Mouse (Mus musculus) neural tube, embryonic 14.5 days (tissue): ENCODE results near the gene Gnb4. TPM values are rescaled to one million over a fixed set of nuclear protein-coding genes. Genes with fewer than 3 reads are reported as not detected.

Source experiments
- ATAC-seq: fragments of 200-750 bp; cut with Nextera tagmentation; 2 replicates; pipeline ENCODE4 v1.8.0; 2017; ENCODE audit warnings: low read depth, mild to moderate bottlenecking, moderate TSS enrichment, moderate library complexity
- H3K27ac ChIP-seq: fragments of 300-500 bp; sonication (generic); 2 replicates; pipeline ENCODE4 v1.5.1; 2014; ENCODE audit warnings: low read depth, mild to moderate bottlenecking, control low read depth, low read length, moderate library complexity, mixed read lengths
- H3K27me3 ChIP-seq: fragments of 300-500 bp; sonication (generic); 2 replicates; pipeline ENCODE4 v1.6.1; 2014; ENCODE audit warnings: low read length; ENCODE audit not compliant: control insufficient read depth, insufficient read depth
- H3K36me3 ChIP-seq: fragments of 300-500 bp; sonication (generic); 2 replicates; pipeline ENCODE4 v1.6.1; 2014; ENCODE audit warnings: low read length, mixed read lengths; ENCODE audit not compliant: control insufficient read depth, insufficient read depth
- H3K4me1 ChIP-seq: fragments of 300-500 bp; sonication (generic); 2 replicates; pipeline ENCODE4 v1.6.1; 2014; ENCODE audit warnings: low read length; ENCODE audit not compliant: control insufficient read depth, insufficient read depth
- H3K4me2 ChIP-seq: fragments of 300-500 bp; sonication (generic); 2 replicates; pipeline ENCODE4 v1.6.1; 2014; ENCODE audit warnings: mild to moderate bottlenecking, low read depth, low read length, control low read depth
- H3K4me3 ChIP-seq: fragments of 300-500 bp; sonication (generic); 2 replicates; pipeline ENCODE4 v1.5.1; 2014; ENCODE audit warnings: low read depth, low read length, control low read depth, mixed read lengths
- H3K9ac ChIP-seq: fragments of 300-500 bp; sonication (generic); replicated peaks from 2 replicates; pipeline ENCODE4 v1.6.1; 2014; ENCODE audit warnings: low read depth, mild to moderate bottlenecking, control low read depth, low read length, mixed read lengths
- H3K9me3 ChIP-seq: fragments of 300-500 bp; sonication (generic); 2 replicates; pipeline ENCODE4 v1.6.1; 2016; ENCODE audit warnings: low read length; ENCODE audit not compliant: control insufficient read depth
- WGBS: fragments of 180-500 bp; shearing (Covaris S2); extraction: QIAGEN DNeasy Blood & Tissue Kit; methylation state at CpG from one replicate; pipeline ENCODE4 v1.1.7; 2014; 5-methylcytosine and 5-hydroxymethylcytosine counted together
- polyA plus RNA-seq: library from polyadenylated mRNA; unstranded; fragments of >200 nt; fragmentation: Nextera tagmentation; extraction: Ambion mirVana; gene quantifications from 2 replicates; pipeline ENCODE4 v1.2.1, GENCODE M21; 2014

Gnb4 gene
- polyA plus RNA-seq, 1 experiment from 2014 or later: 98.5 TPM

- no peak overlapping the region for H3K4me2 ChIP-seq
- no peaks in the 10 kb centered on the region for H3K27me3 ChIP-seq
- WGBS: 93% methylated on average over 1 of the region's 1 CpGs
- no peaks in the 10 kb centered on the region for H3K9me3 ChIP-seq
- H3K4me3 ChIP-seq: no peak overlapping the region
- no peaks in the 10 kb centered on the region for H3K36me3 ChIP-seq
- no peak for ATAC-seq
- no peak overlapping the region for H3K27ac ChIP-seq
- H3K4me1 ChIP-seq: no peaks in the 10 kb centered on the region
- H3K9ac ChIP-seq: no peak overlapping the region
Observed at GRCm38 (mm10) chr3:32621658-32622057, 5.3 kb upstream of the Gnb4 start.

GRCm38 (mm10) chr3:32617053-32617642 lies 763 bp upstream of the Gnb4 start:
- H3K4me3 ChIP-seq: peak overlapping the region; percentile 54
- peak overlapping the region; percentile 48 for H3K4me2 ChIP-seq
- H3K27me3 ChIP-seq: no peaks in the 10 kb centered on the region
- H3K4me1 ChIP-seq: no peaks in the 10 kb centered on the region
- H3K36me3 ChIP-seq: no peaks in the 10 kb centered on the region
- 15% methylated on average over 16 of the region's 16 CpGs for WGBS
- H3K9ac ChIP-seq: peak overlapping the region; percentile 74
- peak; percentile 19; the same call in 1 of the 2 replicates for ATAC-seq
- peak overlapping the region; percentile 63 for H3K27ac ChIP-seq
- H3K9me3 ChIP-seq: no peaks in the 10 kb centered on the region

GRCm38 (mm10) chr3:32616006-32616330 lies 417 bp downstream of the Gnb4 start:
- H3K9ac ChIP-seq: peak overlapping the region; percentile 74
- no peaks in the 10 kb centered on the region for H3K9me3 ChIP-seq
- no peaks in the 10 kb centered on the region for H3K36me3 ChIP-seq
- WGBS: 30% methylated on average over 5 of the region's 14 CpGs
- peak overlapping the region; percentile 63; the same call in 1 of the 2 replicates for H3K27ac ChIP-seq
- peak overlapping the region; percentile 48 for H3K4me2 ChIP-seq
- ATAC-seq: no peak
- H3K4me3 ChIP-seq: peak overlapping the region; percentile 54
- no peaks in the 10 kb centered on the region for H3K4me1 ChIP-seq
- no peaks in the 10 kb centered on the region for H3K27me3 ChIP-seq

- no peak overlapping the region for H3K9ac ChIP-seq
- H3K4me3 ChIP-seq: peak overlapping the region; percentile 54; the same call in 1 of the 2 replicates
- 78% methylated on average over 5 of the region's 5 CpGs for WGBS
- no peaks in the 10 kb centered on the region for H3K4me1 ChIP-seq
- H3K9me3 ChIP-seq: no peaks in the 10 kb centered on the region
- H3K27me3 ChIP-seq: no peaks in the 10 kb centered on the region
- no peak overlapping the region for H3K27ac ChIP-seq
- peak overlapping the region; percentile 48 for H3K4me2 ChIP-seq
- ATAC-seq: no peak
- no peaks in the 10 kb centered on the region for H3K36me3 ChIP-seq
Observed at GRCm38 (mm10) chr3:32615376-32615775, 1.0 kb downstream of the Gnb4 start.

GRCm38 (mm10) chr3:32614786-32615185 lies 1.6 kb downstream of the Gnb4 start:
- no peaks in the 10 kb centered on the region for H3K9me3 ChIP-seq
- H3K27ac ChIP-seq: no peak overlapping the region
- no peak for ATAC-seq
- H3K4me3 ChIP-seq: no peak overlapping the region
- no peak overlapping the region for H3K9ac ChIP-seq
- 72% methylated on average over 2 of the region's 2 CpGs for WGBS
- H3K36me3 ChIP-seq: no peaks in the 10 kb centered on the region
- no peaks in the 10 kb centered on the region for H3K27me3 ChIP-seq
- H3K4me1 ChIP-seq: no peaks in the 10 kb centered on the region
- 0 out of 2 replicates have a peak overlapping the region, but pooled peaks have one; percentile 4 for H3K4me2 ChIP-seq

- no peak overlapping the region for H3K4me3 ChIP-seq
- H3K9me3 ChIP-seq: no peaks in the 10 kb centered on the region
- WGBS: 78% methylated on average over 11 of the region's 11 CpGs
- no peak overlapping the region for H3K9ac ChIP-seq
- no peaks in the 10 kb centered on the region for H3K4me1 ChIP-seq
- H3K27ac ChIP-seq: no peak overlapping the region
- no peaks in the 10 kb centered on the region for H3K36me3 ChIP-seq
- no peak overlapping the region for H3K4me2 ChIP-seq
- no peaks in the 10 kb centered on the region for H3K27me3 ChIP-seq
- ATAC-seq: no peak
Observed at GRCm38 (mm10) chr3:32611606-32612170, 4.7 kb downstream of the Gnb4 start.

- Histone ChIP-seq H3K4me1 (no peaks in the 10 kb centered on the region), H3K36me3 (no peaks in the 10 kb centered on the region), H3K27me3 (no peaks in the 10 kb centered on the region), H3K9me3 (no peaks in the 10 kb centered on the region), H3K4me3 (no peak overlapping the region), H3K4me2 (no peak overlapping the region), H3K9ac (no peak overlapping the region), H3K27ac (no peak overlapping the region)
- WGBS: 30% methylated on average over 7 of the region's 7 CpGs
- peak; percentile 76 for ATAC-seq
Observed at GRCm38 (mm10) chr3:32610560-32610959, 5.8 kb downstream of the Gnb4 start.

- H3K4me3 ChIP-seq: no peak overlapping the region
- no peaks in the 10 kb centered on the region for H3K27me3 ChIP-seq
- H3K9ac ChIP-seq: no peak overlapping the region
- no peaks in the 10 kb centered on the region for H3K9me3 ChIP-seq
- H3K4me1 ChIP-seq: no peaks in the 10 kb centered on the region
- no peaks in the 10 kb centered on the region for H3K36me3 ChIP-seq
- no peak overlapping the region for H3K27ac ChIP-seq
- no peak overlapping the region for H3K4me2 ChIP-seq
- 97% methylated on average over 4 of the region's 4 CpGs for WGBS
- ATAC-seq: peak; percentile 35; the same call in 1 of the 2 replicates
Observed at GRCm38 (mm10) chr3:32609233-32609632, 7.2 kb downstream of the Gnb4 start.

- no peak overlapping the region for H3K9ac ChIP-seq
- 94% methylated on average over 10 of the region's 10 CpGs for WGBS
- no peaks in the 10 kb centered on the region for H3K27me3 ChIP-seq
- no peaks in the 10 kb centered on the region for H3K9me3 ChIP-seq
- ATAC-seq: no peak
- H3K4me1 ChIP-seq: no peaks in the 10 kb centered on the region
- no peaks in the 10 kb centered on the region for H3K36me3 ChIP-seq
- H3K4me2 ChIP-seq: no peak overlapping the region
- H3K4me3 ChIP-seq: no peak overlapping the region
- no peak overlapping the region for H3K27ac ChIP-seq
Observed at GRCm38 (mm10) chr3:32601055-32601454, 15.3 kb downstream of the Gnb4 start.
